11 mouse cellular contexts compared by ENCODE assay signal in genomic region chr7:98899815-98900214, GRCm38 (mm10).
DNase-seq lines count a peak whose midpoint lies in the region; ATAC-seq and TF ChIP-seq lines count a peak whose summit lies in the region.
"Had no signal": no experiment of that assay in that cellular context is flagged by ENCODE, and none has a peak within 500 bp of the region (broad histone marks: within the 10 kb centered on the region; RNA-seq: fewer than 3 reads in every experiment).

No protein-coding gene starts in this region.

- TF ChIP-seq CTCF in lung, postnatal 0 days (IDR thresholded peaks at IDR 0.05): no peak

- TF ChIP-seq EP300 in lung, postnatal 0 days (IDR thresholded peaks at IDR 0.05): no peak

- H3K27me3 ChIP-seq in embryonic facial prominence, embryonic 12.5 days: no peaks in the 10 kb centered on the region
- H3K27me3 ChIP-seq in lung, postnatal 0 days (replicated peaks; ENCODE audit: insufficient read depth, low read length): no peaks in the 10 kb centered on the region
- H3K27me3 ChIP-seq in hindbrain, embryonic 16.5 days (replicated peaks; ENCODE audit: control insufficient read depth, insufficient read depth, low read length): no peaks in the 10 kb centered on the region
- no peaks in the 10 kb centered on the region for H3K27me3 ChIP-seq in liver, embryonic 11.5 days (replicated peaks; ENCODE audit: control insufficient read depth, insufficient read depth, low read length)
- H3K27me3 ChIP-seq: hindbrain, embryonic 15.5 days; midbrain, embryonic 12.5 days had no signal

- ATAC-seq in embryonic facial prominence, embryonic 12.5 days (ENCODE audit: insufficient number of reproducible peaks, insufficient read depth, low FRiP score, low TSS enrichment): no peak
- peak; percentile 55; the same call in 1 of the 2 replicates for ATAC-seq in lung, postnatal 0 days
- ATAC-seq in hindbrain, embryonic 16.5 days: no peak
- no peak for ATAC-seq in liver, embryonic 11.5 days (replicated peaks; ENCODE audit: low FRiP score)

- 41% methylated on average over 4 of the region's 4 CpGs for WGBS in embryonic facial prominence, embryonic 12.5 days
- WGBS in lung, postnatal 0 days: 36% methylated on average over 4 of the region's 4 CpGs
- WGBS in hindbrain, embryonic 16.5 days: 82% methylated on average over 4 of the region's 4 CpGs
- WGBS in liver, embryonic 11.5 days: 66% methylated on average over 4 of the region's 4 CpGs

- no peaks in the 10 kb centered on the region for H3K9me3 ChIP-seq in embryonic facial prominence, embryonic 12.5 days
- no peaks in the 10 kb centered on the region for H3K9me3 ChIP-seq in lung, postnatal 0 days (ENCODE audit: low read length)
- H3K9me3 ChIP-seq in hindbrain, embryonic 16.5 days (ENCODE audit: control insufficient read depth, low read length): no peaks in the 10 kb centered on the region
- H3K9me3 ChIP-seq in liver, embryonic 11.5 days (ENCODE audit: control insufficient read depth, low read length): no peaks in the 10 kb centered on the region
- H3K9me3 ChIP-seq: hindbrain, embryonic 15.5 days had no signal

- H3K9ac ChIP-seq in embryonic facial prominence, embryonic 12.5 days: no peak overlapping the region
- H3K9ac ChIP-seq in lung, postnatal 0 days (replicated peaks; ENCODE audit: low read depth): no peak overlapping the region
- no peak overlapping the region for H3K9ac ChIP-seq in hindbrain, embryonic 16.5 days (ENCODE audit: low read depth, low read length)
- H3K9ac ChIP-seq in liver, embryonic 11.5 days (ENCODE audit: low read depth, low read length): no peak overlapping the region
- H3K9ac ChIP-seq: hindbrain, embryonic 15.5 days; midbrain, embryonic 12.5 days had no signal

- H3K4me1 ChIP-seq in embryonic facial prominence, embryonic 12.5 days: peaks cover 49% of the 10 kb centered on the region
- H3K4me1 ChIP-seq in lung, postnatal 0 days (ENCODE audit: insufficient read depth, low read depth, low read length): peaks cover 7% of the 10 kb centered on the region
- peaks cover 9% of the 10 kb centered on the region; the same call in 1 of the 2 replicates for H3K4me1 ChIP-seq in hindbrain, embryonic 16.5 days (ENCODE audit: control insufficient read depth, insufficient read depth, low read depth, low read length)
- peaks cover 21% of the 10 kb centered on the region for H3K4me1 ChIP-seq in liver, embryonic 11.5 days (replicated peaks; ENCODE audit: control insufficient read depth, insufficient read depth, low read length)

- H3K4me3 ChIP-seq in embryonic facial prominence, embryonic 12.5 days: no peak overlapping the region
- H3K4me3 ChIP-seq in lung, postnatal 0 days (ENCODE audit: low read depth, low read length): no peak overlapping the region
- no peak overlapping the region for H3K4me3 ChIP-seq in hindbrain, embryonic 16.5 days (ENCODE audit: low read length)
- no peak overlapping the region for H3K4me3 ChIP-seq in liver, embryonic 11.5 days (ENCODE audit: low read depth, low read length)
- H3K4me3 ChIP-seq: hindbrain, embryonic 15.5 days; midbrain, embryonic 12.5 days had no signal

- DNase-seq in heart, adult 8-10 months (ENCODE audit: low spot score): peak; percentile 59
- peak; percentile 26 to 44 for DNase-seq in kidney, adult 8-10 months
- peak; percentile 63 for DNase-seq in lung, postnatal 0 days (ENCODE audit: low spot score)
- DNase-seq in liver, embryonic 11.5 days (ENCODE audit: low spot score): no peak
- no peak for DNase-seq in natural killer cell, adult 2 months (ENCODE audit: low spot score in 2 of 2)
- DNase-seq in thymus, postnatal 4 days: no peak
- DNase-seq: thymus, postnatal 36 days had no signal

- H3K36me3 ChIP-seq in embryonic facial prominence, embryonic 12.5 days: no peaks in the 10 kb centered on the region
- H3K36me3 ChIP-seq in lung, postnatal 0 days (ENCODE audit: insufficient read depth, low read length): no peaks in the 10 kb centered on the region
- H3K36me3 ChIP-seq in hindbrain, embryonic 16.5 days (ENCODE audit: control insufficient read depth, insufficient read depth, low read length): no peaks in the 10 kb centered on the region
- 0 out of 2 replicates have a peak, but pooled peaks cover 2% of the 10 kb centered on the region for H3K36me3 ChIP-seq in liver, embryonic 11.5 days (ENCODE audit: control insufficient read depth, insufficient read depth, low read length)
- H3K36me3 ChIP-seq: hindbrain, embryonic 15.5 days; midbrain, embryonic 12.5 days had no signal

- H3K4me2 ChIP-seq in embryonic facial prominence, embryonic 12.5 days (replicated peaks): no peak overlapping the region
- H3K4me2 ChIP-seq in lung, postnatal 0 days (replicated peaks; ENCODE audit: low read depth, low read length): no peak overlapping the region
- H3K4me2 ChIP-seq in hindbrain, embryonic 16.5 days (ENCODE audit: low read length): no peak overlapping the region
- H3K4me2 ChIP-seq in liver, embryonic 11.5 days: no peak overlapping the region
- H3K4me2 ChIP-seq: hindbrain, embryonic 15.5 days; midbrain, embryonic 12.5 days had no signal

- peak overlapping the region; percentile 11; the same call in 1 of the 2 replicates for H3K27ac ChIP-seq in embryonic facial prominence, embryonic 12.5 days
- H3K27ac ChIP-seq in lung, postnatal 0 days (ENCODE audit: low read length): no peak overlapping the region
- H3K27ac ChIP-seq in hindbrain, embryonic 16.5 days (ENCODE audit: low read depth, low read length): no peak overlapping the region
- no peak overlapping the region for H3K27ac ChIP-seq in liver, embryonic 11.5 days (ENCODE audit: low read depth, low read length)
- H3K27ac ChIP-seq: hindbrain, embryonic 15.5 days; midbrain, embryonic 12.5 days had no signal

Comparison
In these comparisons a context has a peak if more than half of its experiments do, and no peak if none do; other contexts are left out.
1. DNase-seq: peak in heart, adult 8-10 months (single experiment), kidney, adult 8-10 months (2 of 2) and lung, postnatal 0 days (single experiment); none in liver, embryonic 11.5 days (single experiment), natural killer cell, adult 2 months (0 of 2) and thymus, postnatal 4 days (single experiment).